Mouse (Mus musculus) liver, adult 2 months (tissue): Measurements from ENCODE around the gene Bicral.

Experiments used
- CTCF ChIP-seq: fragments of 200-500 bp; IDR thresholded peaks from 2 replicates; pipeline ENCODE4 v1.5.1; 2011; ENCODE audit warnings: low read depth, low read length, control low read depth
- POLR2A ChIP-seq: fragments of 200-500 bp; IDR thresholded peaks from 2 replicates; pipeline ENCODE4 v1.6.1; 2011; ENCODE audit warnings: low read length, control low read depth; ENCODE audit not compliant: insufficient read depth; ENCODE audit errors: extremely low read depth

DNA sequence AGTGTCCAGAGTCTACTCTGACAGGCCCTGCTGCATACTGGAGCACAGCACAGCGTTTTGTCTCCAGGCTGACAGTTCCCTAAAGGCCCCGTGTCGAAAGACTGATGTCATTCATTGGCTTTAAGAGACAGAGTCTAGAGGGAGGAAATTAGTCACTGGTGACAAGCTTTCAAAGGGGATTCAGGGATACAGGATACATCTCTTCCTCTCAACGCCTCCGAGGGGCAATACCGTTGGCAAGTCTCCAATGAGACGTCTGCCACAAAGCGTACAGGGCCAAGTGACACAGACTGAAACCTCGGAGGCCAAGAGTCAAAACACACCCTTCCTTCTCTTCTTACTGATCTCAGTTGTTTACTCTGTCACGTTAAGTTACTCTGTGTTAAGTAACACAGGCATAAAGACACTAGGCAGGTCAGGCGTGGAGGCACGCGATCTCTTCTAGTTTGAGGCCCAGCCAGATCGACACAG, 21.6 kb upstream of the Bicral start:
- TF ChIP-seq POLR2A (no peak), CTCF (no peak)
